Mouse (Mus musculus): ENCODE measurements at regions not wholly inside any gene's neighbourhood (a gene's known extent, or its start where the extent isn't known, plus 50 kb on each side); places are given as distances from the start of the nearest gene placed in this dataset.

- no peak for TF ChIP-seq CTCF (conservative IDR thresholded peaks at IDR 0.05; ENCODE audit: low read length)
- no peak for TF ChIP-seq POU5F1 (IDR thresholded peaks at IDR 0.05; ENCODE audit: borderline replicate concordance, low read length)
These were observed 165.9 kb upstream of the Pard3b start for GRCm38 (mm10) chr1:61472579-61473242.
